Mouse (Mus musculus) kidney, postnatal 14 days (tissue): ENCODE results near the gene Ndrg2.
A peak's percentile ranks its signal among the peaks of the same experiment; 100 is the strongest.
"Not testable (repeated sequence)": the region's sequence is repeated elsewhere in the genome, so short reads cannot be mapped to it uniquely, and the experiment has no call there.

ENCODE experiments used
- DNase-seq: peaks from one replicate; pipeline ENCODE4 v3.0.0; 2022; ENCODE audit warnings: mixed read lengths

Ndrg2 gene

DNA sequence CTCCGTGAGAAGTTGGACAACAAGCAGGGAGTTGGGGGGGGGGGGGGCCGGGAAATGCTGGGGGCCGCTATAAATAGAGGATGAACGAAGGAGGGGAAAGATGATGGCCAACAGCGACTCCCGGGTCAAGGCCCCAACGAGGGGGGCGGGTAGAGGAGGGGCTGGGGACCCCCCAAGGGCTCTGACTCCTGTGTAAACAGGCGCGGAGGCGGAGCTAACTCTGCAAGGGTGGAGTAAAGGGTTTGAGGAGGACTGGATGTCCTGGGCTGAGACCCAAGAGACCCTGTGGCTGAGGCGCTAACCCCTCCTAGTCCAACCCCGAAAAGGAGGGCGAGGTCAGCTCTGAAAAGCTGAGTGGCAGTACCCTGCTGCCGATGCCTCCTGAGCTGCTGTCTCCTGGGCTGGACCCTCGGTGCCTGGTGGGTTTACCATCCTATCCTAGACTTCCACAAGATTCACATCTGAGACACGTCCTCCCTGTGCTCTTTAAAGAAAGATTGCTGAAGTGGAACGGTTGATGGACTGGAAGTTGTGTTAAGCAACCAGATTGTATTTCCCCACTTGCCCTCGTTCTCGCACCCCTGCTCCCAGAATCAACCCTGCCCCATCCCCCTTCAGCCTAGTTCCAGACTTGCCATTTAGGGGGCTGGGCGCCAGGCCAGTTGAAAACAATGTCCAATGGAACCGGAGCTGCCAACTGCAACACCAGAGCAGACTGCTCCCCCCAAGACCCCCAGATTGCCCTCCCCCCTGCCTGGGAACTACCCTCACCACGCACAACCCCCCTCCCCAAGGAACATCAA lies at the start of gene Ndrg2:
Ndrg2 (minus strand) TSS at position 199 of the 803 bp plus-strand sequence.
- peak; percentile 88 for DNase-seq

DNA sequence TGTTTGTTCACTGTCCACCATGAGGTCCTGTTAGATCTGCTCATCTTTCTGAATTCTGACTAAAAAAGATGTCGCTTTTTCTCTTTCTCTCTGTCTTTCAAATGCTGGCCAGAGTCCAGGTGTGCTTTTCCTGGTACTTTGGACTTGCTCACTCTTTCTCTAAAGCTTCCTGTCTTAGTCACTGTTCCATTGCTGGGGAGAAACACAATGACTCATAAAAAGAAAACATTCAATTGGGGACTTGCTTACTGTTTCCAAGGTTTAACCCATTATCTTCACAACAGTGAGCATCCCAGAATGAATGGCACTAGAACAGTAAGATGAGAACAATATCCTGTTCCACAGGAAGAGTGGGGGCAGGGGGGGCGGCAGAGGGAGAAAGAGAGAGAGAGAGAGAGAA lies 46.4 kb upstream of the Ndrg2 start:
- DNase-seq, result no peak

DNA sequence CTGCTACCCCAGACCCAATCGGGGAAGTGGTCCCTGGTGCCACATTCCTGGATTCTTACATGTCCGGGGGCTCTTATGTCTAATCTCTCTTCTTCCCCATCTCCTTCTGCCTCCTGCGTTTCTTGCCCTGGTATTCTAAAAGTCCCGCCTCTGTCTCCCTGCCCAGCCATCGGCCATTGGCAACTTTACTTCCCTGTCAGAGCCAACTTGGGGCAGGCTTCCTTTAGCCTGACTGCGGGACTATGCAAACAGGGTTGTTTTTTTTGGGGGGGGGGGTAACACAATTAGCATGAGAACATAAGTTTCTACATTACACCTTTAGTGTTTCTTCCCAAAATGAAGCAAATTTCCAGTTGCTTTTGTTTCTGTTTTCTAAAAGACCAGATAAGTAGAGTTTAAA lies 29.4 kb upstream of the Ndrg2 start:
- DNase-seq, result no peak

DNA sequence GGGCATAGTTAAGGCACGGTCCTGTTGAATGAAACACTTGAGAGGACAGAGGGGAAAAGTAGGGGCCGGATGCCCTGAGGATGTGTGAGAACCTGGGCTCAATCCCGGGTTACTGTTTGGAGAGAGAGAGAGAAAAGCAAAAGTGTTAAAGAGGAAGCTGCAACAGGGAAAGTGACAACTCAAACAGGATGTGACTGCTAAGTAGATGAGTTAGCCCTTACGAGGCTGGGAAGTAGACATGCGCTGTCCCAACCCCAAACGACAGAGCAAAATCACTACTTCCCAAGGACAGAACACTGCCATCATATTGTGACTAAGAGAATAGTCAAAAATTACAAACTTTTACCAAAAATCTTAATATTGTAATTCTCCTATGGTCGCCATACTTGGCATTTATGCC lies 28.3 kb upstream of the Ndrg2 start:
- no peak for DNase-seq

DNA sequence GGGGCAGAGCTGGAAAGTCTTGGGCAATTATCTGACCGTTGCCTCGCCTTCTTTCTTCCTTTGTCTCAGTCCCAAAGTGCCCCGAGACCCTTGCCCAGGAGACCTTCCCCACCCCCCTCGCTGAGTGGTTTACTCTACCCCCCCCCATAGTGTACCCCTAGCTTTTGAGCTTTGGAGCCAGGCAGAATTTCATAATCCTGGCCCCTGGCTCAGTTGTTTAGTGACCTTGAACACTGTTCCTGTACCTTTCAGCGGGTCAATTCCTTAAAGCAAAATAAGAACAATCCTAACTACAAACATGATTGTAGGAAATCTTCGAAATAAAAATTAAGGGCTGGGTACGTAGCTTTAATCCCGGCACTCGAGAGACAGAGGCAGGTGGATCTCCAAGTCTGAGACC lies 27.6 kb upstream of the Ndrg2 start:
- DNase-seq, result no peak

DNA sequence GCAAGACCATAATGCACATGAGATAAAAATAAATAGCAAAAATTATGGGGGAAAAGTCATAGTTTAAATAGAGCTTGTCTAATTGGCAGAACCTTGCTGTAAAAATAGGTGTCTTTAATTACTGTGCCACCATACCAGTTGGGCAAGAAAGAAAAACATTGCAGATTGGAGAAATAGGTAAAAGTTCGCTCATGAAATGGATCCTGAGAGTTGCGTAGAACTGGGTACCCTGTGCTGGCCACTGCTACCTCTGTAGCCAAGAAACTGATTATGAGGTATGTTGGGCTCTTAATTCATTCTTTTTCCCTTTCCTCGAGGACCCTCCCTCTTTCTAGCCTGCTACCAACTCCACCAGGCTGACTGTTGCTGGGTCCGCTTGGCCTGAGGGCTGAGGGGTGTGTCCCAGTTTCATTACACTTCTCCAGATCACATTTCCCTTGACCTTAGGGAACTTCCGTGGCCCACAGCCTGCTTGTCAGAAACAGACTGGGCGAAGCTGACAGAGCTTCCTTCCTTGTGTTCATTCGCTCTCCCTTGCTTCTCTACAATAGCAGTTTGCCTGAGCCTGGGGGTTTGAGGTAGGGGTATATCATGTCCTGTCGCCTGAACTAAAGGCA lies 27.1 kb upstream of the Ndrg2 start:
- peak; percentile 65 for DNase-seq

DNA sequence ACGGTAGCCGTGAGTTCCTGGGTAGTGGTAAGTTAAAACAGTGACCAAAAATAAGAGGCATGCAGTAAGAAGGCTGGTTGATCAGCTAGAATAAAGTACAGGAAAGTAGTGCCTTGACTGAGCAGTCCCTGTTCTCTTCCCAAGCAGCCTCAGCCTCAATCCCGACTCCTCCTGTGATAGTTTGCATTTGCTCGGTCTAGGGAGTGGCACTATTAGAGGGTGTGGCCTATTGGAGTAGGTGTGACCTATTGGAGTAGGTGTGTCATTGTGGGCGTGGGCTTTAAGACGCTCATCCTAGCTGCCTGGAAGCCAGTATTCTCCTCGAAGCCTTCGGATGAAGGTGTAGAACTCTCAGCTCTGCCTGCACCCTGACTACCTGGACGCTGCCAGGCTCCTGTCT lies 25.0 kb upstream of the Ndrg2 start:
- DNase-seq, result no peak

DNA sequence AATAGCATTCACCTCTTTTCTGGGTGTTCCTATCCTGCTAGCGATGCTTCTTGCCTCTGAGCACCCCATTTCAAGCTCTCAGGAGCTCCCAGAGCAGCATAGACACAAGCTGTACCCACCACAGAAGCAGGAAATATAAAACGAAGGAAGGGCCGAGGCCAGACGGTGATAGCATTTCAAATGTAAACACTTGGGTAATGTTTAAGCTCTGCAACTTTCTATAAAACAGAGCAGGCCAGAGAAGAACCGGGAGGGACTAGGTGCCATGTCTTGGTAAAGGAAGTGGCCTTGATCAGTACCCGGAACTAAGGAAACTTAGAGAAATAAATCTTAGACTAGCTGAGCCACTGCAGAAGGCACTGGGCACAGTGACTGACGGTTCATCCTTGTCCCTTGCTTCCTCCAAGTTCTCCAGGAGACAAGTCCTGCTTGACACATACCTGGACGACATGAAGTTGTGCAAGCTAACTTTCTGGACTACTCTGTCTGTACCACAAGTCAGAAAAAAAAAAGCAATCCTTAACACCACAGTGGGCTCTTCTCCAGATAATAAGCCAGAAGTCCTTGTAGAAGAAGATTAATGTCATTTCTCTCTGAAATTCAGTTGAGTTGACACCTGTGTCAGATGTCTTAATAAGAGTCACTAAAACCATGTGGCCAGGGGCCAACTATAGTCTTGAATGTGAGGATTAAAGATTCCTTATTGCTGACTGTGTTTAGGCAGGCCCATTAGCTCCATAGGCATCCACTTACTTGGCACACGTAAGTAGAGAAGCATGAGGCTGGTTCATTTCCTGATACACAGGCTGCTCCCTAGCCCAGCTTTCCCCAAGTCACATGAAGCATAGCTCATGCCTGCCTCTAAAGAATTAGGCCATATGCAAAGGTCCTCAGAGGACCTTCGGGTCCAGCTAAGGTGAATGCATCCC lies 18.4 kb upstream of the Ndrg2 start:
- DNase-seq, result no peak

DNA sequence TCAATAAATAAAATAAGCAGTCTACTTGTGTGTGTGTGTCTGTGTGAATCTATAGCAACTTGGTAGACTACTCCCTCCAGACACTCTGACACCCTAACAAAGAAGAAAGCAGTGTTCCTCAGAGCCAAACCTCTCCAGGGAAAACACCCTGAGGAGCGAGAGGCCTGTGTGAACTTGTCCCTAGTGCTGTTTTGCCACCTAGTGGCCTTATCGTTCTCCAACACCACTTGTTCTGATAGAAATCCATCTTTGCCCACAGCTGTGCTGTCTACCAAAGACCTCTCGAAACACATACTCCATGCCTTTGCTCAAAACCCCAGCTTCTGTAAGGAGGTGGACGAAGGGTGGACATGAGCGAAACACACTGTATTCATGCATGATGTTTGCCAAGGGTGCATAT lies 16.9 kb upstream of the Ndrg2 start:
- DNase-seq, result peak; percentile 83

DNA sequence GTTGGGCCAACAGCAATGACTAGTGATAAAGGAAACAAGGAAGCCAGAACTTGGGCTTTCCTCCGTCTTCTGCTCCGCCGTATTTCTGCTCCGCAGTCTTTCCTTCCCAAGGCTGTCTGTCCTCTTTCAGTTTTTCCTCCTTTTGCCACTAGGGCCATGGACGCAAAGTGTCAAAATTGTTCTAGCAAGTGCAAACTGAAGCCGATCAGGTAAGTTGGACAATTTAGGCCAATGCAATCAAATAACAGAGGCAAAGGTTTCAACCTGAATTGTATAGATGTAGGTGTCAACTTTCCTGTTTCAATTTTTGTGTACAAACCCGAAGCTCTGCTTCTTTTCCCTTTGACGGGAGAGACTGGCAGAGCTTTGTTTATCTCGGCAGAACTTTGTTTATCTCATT lies 16.0 kb upstream of the Ndrg2 start:
- no peak for DNase-seq

DNA sequence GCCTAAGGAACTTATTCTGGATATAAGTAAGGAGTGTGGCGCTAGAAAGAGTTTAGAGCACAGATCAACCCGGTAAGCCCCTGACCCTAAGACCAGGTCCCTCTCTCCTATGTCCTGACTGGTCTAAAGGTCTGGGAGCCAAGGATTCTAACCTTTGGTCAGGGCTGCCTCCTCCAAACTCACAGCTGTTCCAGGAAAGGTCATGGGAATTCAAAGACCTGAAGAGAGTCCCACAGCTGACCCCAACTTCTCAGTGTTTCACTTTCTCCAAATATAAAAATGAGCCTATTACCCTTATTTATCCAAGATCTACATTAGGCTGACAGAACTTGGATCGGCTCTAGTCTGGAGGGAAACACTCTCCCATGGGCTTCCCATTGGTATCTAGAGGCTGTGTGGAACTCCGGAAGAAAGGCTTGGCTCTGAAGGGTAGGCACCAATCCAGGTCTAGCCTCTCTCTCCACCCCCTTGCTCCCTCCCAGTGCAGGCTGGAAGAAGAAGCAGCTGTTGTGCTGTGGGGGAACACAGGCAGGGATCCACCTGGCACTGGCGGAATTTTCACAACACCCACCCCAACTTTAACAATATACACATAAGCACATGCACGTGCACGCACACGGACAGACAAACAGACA lies 15.5 kb upstream of the Ndrg2 start:
- peak; percentile 69 for DNase-seq

DNA sequence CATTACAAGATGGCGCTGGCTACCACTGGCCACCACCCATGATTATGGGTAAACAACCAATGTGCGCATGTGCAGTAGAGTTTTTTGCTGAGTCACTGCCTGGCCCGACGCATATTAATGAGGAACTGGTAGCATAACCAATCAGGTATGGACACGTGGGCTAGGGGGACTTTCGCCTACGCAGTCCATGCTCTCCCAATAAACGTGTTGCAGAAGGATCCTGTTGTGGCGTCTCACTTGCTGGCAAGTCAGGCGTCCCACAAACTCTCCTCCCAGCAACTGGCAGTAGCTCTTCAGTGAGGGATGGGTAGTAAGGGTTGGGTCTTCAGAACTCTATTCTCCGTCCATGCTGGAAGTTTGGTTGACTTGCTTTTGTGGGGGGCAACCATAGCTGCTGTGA lies 13.0 kb upstream of the Ndrg2 start:
- DNase-seq, result not testable (repeated sequence)

DNA sequence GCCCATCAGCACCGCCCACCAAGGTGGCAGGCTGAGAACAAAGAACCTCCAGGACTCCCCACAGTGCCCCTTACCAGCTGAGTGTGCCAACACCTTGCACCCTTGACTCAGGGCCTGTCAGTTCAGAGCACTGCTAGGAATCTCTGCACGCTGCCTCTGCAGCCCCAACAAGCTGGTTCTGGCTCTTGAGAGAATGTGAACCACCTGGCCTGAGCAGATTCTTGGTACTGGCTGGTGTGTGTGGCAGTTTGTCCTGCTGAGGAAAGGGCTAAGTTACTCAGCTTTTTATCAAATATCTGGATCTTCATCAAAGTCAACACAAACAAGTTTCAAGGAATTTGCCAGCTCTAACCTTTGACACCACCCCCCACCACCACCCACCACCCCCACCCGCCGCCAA lies 9.5 kb upstream of the Ndrg2 start:
- no peak for DNase-seq

DNA sequence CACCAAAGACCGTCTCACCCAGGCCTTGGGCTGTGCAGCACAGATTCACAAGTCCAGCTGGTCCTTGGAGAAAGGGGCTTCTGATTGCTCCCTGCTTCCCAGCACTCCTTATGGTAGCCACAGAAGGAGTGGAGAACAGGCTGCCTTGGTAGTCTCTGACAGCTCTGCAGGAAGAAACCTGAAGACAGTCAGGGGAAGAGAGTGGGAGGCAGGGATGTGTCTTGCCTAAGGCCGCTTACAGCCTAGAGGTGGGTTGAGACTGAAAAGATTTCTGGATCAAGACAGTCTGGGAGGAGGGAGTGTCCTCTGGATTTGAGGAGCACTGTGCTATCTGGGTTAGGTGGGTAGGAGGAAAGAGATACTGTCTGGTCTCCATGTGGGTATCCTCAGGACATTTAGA lies 9.0 kb upstream of the Ndrg2 start:
- no peak for DNase-seq

DNA sequence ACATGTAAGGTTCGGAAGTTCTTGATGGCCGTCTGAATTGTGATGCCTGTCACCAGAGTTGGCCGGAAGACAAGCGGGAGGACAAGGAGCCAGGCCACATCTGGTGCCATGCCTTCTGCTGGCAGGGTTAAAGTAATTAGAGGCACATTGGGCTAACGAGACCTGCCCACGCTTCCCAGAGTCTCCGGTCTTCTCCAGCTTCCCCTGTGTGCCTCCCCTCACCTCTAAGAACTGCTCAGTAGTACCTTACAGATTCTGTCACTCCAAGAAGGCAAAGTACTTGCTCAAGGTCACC lies 8.6 kb upstream of the Ndrg2 start, which contains the start of gene Rnase13:
Rnase13 (minus strand) TSS at position 203 of the 295 bp plus-strand sequence.
- no peak for DNase-seq

DNA sequence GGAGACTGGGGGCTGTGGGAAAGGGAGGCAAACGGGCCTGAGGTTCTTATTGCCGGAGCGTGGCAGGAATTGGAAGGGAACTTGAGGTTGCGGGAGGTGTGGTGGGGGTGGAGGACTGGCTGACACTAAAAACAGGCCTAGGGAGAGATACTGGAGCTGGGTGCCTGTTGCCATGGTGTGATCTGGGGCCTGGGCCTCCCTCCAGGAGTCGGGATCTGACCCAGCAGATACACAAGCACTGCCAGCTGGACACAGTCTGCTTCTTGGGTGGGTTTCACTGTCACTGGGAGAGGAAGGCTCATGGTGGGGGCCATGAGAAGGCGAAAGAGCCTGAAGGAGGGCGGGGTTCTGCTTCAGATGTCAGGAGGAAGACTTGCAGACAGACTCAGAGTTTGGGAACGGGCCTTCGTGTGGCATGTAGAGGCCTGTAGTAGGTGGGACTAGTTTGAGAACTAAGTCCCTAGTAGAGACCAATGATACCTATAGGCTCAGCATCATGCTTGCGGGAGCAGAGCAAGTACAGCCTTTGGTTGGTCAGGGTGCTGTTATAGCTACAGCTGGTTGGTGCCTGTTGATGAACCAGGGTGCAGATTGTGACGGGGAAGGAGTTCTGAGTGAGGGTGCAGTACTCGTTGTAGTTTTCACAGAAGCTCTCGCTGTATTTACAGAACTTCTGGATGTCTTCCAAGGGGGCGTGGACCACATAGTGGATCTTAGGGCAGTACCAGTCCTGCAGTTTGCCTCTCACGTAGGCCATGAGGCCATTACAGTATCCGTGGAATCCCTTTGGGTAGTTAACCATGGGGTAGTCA lies 8.0 kb upstream of the Ndrg2 start:
- DNase-seq, result no peak

DNA sequence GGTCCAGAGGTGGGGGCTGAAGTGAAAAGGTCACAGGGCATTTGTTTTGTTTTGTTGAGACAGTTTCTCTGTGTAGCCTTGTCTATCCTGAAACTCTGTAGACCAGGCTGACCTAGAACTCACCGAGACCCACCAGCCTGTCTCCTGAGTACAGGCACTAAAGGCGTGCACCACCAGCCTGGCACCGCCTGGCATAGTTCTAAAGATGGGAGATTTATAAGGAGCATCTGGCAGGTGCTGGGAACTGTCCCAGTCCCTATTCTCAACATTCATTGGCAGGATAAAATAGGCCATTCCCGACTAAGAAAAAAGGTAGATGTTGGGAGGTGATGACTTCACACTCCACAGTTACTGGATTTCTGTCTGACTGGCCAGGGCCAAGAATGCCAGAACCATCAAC lies 5.0 kb upstream of the Ndrg2 start:
- no peak for DNase-seq

DNA sequence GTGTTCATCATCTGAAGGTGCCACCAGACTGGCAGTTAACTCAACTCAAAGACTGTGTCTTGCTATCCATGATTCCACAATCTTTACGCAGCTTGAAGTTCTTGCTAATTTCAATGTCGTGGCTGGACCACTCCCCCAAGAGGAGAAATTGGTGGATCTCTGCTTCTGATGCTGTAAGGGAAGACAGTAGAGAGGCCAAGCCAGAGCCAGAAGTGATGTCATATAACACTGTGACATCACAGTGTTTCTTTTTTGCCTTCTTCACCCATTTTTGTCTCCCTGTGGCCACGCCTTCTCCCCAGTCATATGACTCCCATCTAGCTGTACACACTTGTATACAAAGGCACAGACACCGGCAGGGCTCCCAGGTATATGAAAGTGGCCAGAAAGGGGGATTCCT lies 4.2 kb upstream of the Ndrg2 start, which contains the start of gene Tppp2:
Tppp2 (plus strand) TSS at position 301 of the 400 bp plus-strand sequence.
- DNase-seq, result no peak

DNA sequence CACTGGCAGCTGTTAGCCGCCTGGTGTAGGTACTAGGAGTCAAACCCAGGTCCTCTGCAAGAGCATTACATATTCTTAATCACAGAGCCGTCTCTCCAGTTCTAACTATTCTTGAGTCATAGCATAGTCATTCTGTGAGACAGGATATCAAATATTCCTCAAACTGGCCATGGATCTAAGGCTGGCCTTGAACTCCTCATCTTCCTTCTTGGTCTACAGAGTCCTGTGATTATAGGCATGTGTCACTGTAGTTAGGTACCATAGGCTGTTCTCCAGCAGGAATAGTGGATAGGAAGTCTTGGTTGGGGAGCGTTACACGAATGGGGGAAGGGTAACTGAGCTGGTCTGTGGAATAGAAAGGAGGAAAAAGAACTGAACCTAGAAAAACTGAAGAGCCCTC lies 2.6 kb upstream of the Ndrg2 start:
- no peak for DNase-seq

DNA sequence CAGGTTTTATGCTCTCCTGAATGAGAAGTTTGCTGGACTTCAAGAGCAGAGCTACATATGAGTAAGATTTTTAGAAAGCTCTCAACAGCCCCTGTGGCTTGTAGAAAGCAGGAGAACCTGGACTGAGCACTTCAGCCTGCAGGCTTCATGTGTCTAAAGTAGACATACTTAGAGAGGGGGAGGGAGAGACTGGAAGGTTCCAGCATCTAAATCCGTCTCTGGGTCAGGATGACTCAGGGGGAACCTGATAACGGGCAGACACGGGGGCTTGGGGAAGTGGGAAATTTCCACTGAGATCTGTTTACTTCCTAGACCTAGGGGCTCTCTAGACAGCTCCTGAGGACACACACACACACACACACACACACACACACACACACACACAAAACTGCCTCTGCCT lies 1.1 kb upstream of the Ndrg2 start:
- DNase-seq, result no peak

DNA sequence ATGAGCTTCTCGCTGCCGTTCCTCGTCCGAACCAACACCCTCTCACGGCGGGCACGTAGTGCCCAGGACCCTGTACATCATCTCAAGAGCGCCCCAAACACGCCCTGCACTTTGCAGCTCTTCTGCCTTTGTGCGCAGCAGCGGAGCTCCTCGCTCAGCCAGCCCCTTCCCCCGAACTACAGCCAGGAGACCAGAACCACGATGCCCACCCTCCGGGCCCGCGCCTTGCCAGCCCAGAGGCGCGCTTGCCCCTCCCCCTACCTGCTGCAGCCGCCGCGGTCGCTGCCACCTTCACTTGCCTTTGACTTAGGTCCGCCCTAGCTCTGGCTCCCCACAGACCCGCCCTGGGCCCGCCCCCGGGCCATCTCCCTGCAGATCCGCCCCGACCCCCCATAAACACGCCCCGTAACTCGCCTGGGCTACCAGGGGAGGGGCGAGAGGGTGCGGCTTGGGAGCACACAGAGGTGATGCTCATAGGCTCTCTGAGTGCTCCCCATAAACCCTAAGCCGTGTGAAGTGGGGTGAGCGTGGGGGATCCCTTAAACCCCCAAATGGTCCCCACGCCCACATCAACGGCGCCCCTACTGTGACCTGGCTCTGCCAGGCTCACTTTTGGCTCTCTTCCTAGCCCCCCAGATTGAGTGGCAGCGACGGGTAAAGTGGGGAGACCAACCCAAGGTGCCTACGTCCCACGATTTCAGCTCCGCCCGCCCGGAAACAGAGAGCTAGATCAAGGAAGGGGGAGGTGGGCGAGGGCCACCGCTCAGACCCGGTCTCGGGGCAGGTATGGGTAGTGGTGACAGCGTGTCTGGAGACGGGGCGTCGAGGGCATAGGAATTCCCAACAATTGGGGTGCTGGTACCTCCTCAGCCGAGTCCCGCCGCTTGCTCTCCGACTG lies 647 bp downstream of the Ndrg2 start:
- peak; percentile 90 for DNase-seq
